Mouse (Mus musculus) hematopoietic stem cell, adult 5-6 weeks (primary cell): Measurements from ENCODE around the gene Gtf2ird2. TPM values are rescaled to one million over a fixed set of nuclear protein-coding genes. Genes with fewer than 3 reads are reported as not detected.

ENCODE experiments used
- ATAC-seq, 2 experiments: fragments of 125-278 bp in 1 of 2; replicated peaks in 1 of 2; 2 replicates each; pipeline ENCODE4 v1.8.0; 2016 to 2017; ENCODE audit warnings: inconsistent platforms in 2 of 2, mild to moderate bottlenecking in 2 of 2, moderate number of reproducible peaks in 2 of 2, low read depth in 1 of 2, moderate TSS enrichment in 1 of 2; ENCODE audit not compliant: low FRiP score in 2 of 2, poor library complexity in 2 of 2, severe bottlenecking in 2 of 2, insufficient read depth in 1 of 2, low TSS enrichment in 1 of 2
- total RNA-seq: library from RNA; stranded (forward); fragments of 172-1452, 232-1000 nt; gene quantifications from 2 replicates; pipeline ENCODE4 v1.2.3, GENCODE M21; 2017

Gene Gtf2ird2
- total RNA-seq, 1 experiment from 2014 or later: 11.9 TPM

DNA sequence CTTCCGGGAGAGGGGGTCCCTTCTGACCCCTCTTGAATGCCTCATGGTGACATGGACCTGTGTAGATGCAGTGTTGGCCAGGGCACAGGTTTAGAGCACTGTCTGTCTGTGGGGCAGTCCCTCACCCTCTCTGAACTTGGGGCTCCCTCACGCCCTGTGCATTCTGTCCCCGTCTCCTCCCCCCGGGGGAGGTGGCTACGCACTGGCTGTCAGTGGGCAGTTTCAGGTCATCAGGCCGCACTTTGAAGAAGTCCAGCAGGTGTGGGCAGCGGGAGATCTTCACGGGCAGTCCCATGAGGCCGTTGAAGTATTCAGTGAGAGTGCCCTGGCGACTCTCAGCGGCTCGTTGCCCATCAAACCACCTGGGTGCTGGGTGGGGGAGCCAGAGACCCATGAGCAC is 43.1 kb downstream of the Gtf2ird2 start:
- ATAC-seq: no peak

DNA sequence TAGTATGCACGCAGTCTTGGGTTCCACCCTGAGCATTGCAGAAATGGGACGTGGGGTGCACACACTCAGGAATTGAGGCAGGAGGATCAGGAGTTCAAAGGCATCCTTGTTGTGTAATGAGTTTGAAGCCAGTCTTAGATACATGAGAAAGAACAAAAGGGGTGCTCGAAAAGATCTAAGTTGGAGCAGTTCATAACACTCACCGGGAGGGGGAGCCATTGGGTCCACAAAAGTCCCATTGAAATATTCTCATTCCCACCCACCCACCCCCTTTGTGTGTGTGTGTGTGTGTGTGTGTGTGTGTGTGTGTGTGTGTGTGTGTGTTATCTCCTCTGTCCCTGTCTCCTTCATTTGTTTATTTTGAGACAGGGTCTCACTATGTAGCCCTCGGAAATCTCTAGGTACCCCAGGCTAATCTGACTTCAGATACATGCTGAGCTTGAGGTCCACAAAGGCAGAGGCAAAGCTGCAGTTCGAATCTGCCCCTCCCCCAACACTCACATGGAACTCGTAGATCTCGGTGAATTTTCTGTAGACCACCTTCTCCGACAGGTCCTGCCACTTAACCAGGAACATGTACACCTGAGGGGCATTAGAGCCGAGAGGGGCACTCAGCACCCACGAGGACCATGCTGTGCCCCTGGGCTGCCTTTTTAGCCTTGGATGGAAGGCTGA is 43.9 kb downstream of the Gtf2ird2 start:
- no peak for ATAC-seq

GRCm38 (mm10) chr5:134228249-134228638 is 44.4 kb downstream of the Gtf2ird2 start:
- ATAC-seq: no peak

DNA sequence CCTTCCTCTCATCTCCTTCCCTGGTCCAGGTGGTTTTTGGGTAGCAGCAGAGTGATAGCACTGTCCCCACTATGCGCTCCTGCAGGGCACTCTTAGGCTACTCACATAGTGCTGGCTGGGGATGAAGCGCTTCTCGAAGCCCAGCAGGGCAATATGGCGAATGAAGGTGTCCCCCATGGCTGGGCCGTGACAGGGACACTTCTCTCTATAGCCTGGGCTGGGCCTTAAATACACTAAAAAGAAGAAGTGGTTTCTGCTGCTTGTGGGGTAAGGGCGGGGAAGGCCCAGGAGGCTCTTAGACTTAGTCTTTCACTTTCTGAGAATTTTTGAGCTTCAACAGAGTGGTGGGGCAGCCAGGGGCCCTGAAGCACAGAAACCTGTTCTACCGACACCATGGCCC is 45.6 kb downstream of the Gtf2ird2 start, which contains the start of gene Ncf1:
Ncf1 (minus strand) TSS at position 235 of the 400 bp plus-strand sequence.
- peak; percentile 57 to 58 for ATAC-seq

- peak; percentile 1 to 8; a peak in 1 of 4 replicates for ATAC-seq
Observed at GRCm38 (mm10) chr5:134231376-134231775, 47.6 kb downstream of the Gtf2ird2 start.

- ATAC-seq: peak in 1 of 2 experiments; percentile 12; a peak in 1 of 4 replicates
Observed at GRCm38 (mm10) chr5:134232111-134232510, 48.3 kb downstream of the Gtf2ird2 start.

- ATAC-seq: peak; percentile 39 to 52
Observed at GRCm38 (mm10) chr5:134232568-134232967, 48.7 kb downstream of the Gtf2ird2 start.

DNA sequence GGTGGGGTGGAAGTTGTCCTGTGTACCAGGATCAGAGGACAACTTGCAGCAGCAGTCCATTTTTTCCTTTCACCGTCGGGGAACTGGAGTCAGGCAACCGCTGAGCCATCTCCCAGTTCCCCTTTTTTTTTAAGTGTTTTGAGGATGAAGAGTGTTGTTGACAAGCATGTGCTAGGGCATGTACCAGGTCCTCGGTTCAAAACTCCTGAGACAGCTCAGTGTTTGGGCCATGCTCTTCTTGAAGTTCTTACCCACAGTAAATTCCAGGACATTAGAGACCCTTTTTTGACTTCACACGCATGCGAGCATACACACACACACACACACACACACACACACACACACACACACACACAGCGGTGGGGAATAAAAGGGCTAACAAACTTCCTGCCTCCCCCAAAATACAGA is 49.4 kb downstream of the Gtf2ird2 start:
- no peak for ATAC-seq

DNA sequence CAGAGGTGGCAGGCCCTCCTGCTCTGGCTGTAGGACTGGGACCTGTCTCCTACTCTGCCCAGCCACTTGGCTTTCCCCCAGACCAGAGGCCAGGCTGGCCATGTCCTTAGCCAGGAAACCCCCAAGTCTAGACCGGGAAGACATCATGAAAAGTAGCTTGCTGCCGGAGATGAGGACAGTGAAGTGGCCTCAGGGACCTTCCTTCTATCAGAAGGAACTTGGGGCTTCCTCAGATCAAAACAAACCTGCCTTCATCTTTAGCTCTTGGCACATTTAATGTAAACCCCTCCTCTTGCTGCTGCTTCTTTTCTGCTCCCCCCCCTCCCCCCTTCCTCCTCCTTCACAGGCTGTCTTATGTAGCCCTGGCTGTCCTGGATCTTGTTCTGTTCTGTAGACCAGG is 50.4 kb downstream of the Gtf2ird2 start:
- ATAC-seq: no peak

DNA sequence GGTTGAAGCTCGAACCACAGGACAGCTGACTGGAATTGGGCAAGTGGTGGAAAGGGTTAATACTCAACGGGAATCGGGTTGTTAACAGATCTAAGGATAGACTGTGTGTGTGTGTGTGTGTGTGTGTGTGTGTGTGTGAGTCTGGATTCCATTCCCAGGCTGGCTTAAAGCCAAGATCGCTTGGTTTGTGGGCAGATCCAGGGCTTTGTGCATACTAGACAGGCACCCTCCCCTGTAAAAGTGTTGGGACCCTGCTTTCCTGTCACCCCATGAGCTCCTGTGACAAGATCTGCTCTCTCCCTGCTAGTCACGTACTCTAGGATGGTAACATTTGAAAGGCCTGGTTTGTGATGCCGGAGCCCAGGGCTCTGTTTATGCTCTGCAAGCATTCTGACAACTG is 51.3 kb downstream of the Gtf2ird2 start:
- ATAC-seq: no peak

DNA sequence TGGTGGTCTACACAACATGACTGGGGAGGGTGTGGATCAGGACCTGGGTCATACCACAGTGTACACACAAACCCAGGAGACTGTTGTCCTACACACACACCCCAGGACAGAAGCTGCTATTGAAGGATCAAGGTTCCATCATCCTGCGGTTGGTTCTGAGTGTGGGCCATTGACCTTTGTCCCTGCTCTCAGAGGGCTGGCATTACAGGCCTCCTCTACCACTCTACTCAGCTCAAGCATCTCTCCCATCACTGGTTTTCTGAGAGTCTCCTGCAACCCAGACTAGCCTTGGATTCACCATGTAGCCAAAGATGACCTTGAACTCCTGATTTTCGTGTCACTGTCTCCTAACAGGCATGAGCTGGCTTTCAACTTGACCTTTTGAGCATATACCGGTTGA is 52.4 kb downstream of the Gtf2ird2 start:
- ATAC-seq: no peak

GRCm38 (mm10) chr5:134236796-134237195 is 53.0 kb downstream of the Gtf2ird2 start:
- peak; percentile 71 to 80 for ATAC-seq

DNA sequence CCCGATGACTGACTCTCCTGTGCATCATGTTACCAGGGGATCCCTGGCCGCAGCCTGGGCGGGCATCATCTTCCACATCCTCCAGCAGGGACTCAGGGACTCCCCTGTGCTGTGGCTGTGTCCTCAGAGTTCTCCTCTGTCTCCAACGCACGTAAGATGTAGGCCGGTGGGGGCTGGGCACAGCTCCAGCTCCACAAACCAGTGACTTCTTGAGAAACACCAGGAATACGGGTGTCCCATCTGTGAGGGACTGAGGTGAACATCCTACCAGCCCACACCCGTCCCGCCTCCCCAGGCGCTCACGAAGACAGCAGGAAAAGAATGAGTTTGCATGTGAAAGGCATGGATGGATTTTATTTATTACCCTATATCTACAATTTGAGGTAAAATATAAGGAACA is 53.7 kb downstream of the Gtf2ird2 start:
- no peak for ATAC-seq

GRCm38 (mm10) chr5:134237936-134238760 is 54.3 kb downstream of the Gtf2ird2 start:
- no peak for ATAC-seq

DNA sequence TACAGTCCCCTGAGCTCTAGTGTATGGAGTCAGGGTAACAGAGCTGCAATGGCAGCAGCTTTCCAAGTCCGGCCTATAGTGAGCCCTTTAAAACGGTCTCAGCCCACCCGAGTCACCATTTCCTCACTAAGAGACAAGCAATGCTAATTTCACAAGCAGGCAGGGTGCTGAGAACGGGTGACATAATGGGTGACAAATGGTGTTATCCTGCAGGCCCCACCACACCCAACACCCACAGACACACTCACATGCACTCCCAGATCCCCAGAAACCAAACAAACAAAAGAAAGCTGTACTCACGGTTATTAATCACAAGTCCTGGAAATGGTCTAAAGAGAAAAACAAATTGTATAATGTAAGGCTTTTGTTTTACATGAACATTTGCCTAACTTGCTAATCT is 58.0 kb downstream of the Gtf2ird2 start:
- ATAC-seq: no peak

DNA sequence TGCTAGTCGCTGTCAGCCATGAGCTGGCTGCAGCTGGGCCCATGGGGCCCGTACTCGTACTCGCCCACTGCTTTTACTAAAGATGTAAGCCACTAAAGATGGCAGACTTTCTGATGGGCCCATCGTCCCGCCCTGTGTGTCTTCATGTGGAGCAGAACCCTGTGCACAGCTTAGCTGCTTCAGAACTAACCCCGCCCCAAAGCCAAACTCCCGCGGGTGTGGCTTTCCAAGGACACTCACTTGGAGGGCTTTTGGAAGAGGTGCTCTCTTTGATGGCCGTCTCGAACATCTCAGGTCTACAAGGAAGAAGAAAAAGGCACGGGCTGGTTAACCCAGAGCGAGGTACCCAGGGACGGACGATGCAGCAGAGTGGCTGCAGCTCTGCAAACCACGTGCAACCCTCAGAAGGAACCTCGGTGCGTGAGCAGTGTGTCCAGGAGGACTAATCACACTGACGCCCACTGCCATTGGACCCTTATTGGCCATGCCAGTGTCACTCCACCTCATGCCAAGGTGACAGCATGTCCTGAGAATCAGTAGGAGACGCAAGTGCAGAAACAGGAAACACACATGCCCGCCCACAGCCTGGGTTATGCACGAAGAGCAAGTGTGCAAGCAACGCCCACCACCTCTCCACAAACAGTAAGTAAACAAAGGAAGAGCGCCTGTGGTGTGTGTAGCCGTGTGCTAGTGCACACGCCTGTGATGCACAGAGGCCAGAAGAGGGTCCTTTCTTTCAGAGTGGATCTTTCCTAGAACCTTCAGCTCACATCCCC is 60.0 kb downstream of the Gtf2ird2 start:
- no peak for ATAC-seq

- no peak for ATAC-seq
Observed at GRCm38 (mm10) chr5:134244890-134245289, 61.1 kb downstream of the Gtf2ird2 start.

DNA sequence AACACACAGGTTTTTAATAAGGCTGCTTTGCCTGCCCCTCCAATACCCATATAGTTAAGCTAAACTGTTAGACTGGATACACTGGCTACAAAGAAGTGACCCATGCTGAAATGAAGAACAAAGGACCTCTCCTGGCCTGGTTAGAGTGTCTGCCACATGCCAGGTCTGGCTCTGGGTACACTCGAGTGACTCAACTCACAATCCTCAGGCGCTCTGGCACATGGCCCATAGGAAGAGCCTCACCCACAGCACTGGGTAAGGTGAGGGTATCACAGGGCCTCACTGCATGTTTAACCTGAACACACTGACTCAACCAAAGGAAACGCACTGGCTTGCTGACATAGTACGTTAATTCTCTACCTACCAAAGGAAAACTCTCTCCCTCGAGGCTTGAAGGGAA is 62.3 kb downstream of the Gtf2ird2 start:
- ATAC-seq: no peak
